Mouse (Mus musculus) thymus, adult 2 months (tissue): Measurements from ENCODE around the gene Tango2.

Experiments
- CTCF ChIP-seq: fragments of 200-500 bp; IDR thresholded peaks from 2 replicates; pipeline ENCODE4 v1.5.1; 2012; ENCODE audit warnings: mild to moderate bottlenecking, control low read depth, low read length, moderate library complexity, borderline replicate concordance; ENCODE audit not compliant: control insufficient read depth, poor library complexity, insufficient read depth; ENCODE audit errors: extremely low read depth
- POLR2A ChIP-seq: fragments of 200-500 bp; IDR thresholded peaks from 2 replicates; pipeline ENCODE4 v1.6.1; 2012; ENCODE audit warnings: mild to moderate bottlenecking, low read length, control low read depth, moderate library complexity; ENCODE audit not compliant: control insufficient read depth, poor library complexity, insufficient read depth; ENCODE audit errors: extremely low read depth

- TF ChIP-seq CTCF (no peak), POLR2A (no peak)
Measured at GRCm38 (mm10) chr16:18376297-18376954, 28.5 kb upstream of the Tango2 start.
